Comparison of ENCODE assay signal across 36 mouse cellular contexts in genomic region chr12:104106919-104107318, GRCm38 (mm10). TPM values are rescaled to one million over a fixed set of nuclear protein-coding genes. Genes with fewer than 3 reads are reported as not detected.
"Had no signal": no experiment of that assay in that cellular context is flagged by ENCODE, and none has a peak within 500 bp of the region (broad histone marks: within the 10 kb centered on the region; RNA-seq: fewer than 3 reads in every experiment).

No protein-coding gene starts in this region.

- H3K9ac ChIP-seq: forebrain, postnatal 0 days; heart, embryonic 13.5 days; heart, embryonic 15.5 days; hindbrain, embryonic 13.5 days; hindbrain, embryonic 15.5 days; kidney, embryonic 15.5 days; limb, embryonic 12.5 days had no signal

- H3K27me3 ChIP-seq: heart, embryonic 13.5 days; heart, embryonic 15.5 days; hindbrain, embryonic 13.5 days; hindbrain, embryonic 15.5 days; kidney, embryonic 15.5 days; limb, embryonic 12.5 days had no signal

- DNase-seq: forebrain, postnatal 0 days; gastrocnemius, postnatal 14 days; gastrocnemius, postnatal 36 days; heart, adult 11 months; heart, adult 2 months; heart, postnatal 14 days; heart, postnatal 36 days; kidney, adult 11 months; kidney, adult 2 months; kidney, adult 9 months; kidney, postnatal 14 days; kidney, postnatal 36 days had no signal

- H3K27ac ChIP-seq: heart, adult 2 months; heart, embryonic 13.5 days; heart, embryonic 15.5 days; hindbrain, embryonic 13.5 days; hindbrain, embryonic 15.5 days; hindbrain, postnatal 0 days; kidney, embryonic 15.5 days; kidney, postnatal 0 days; layer of hippocampus, adult 2 months; left cerebral cortex, adult 2 months; limb, embryonic 10.5 days; limb, embryonic 12.5 days had no signal

- ATAC-seq: forebrain, postnatal 0 days; hindbrain, postnatal 0 days; intestine, embryonic 16.5 days had no signal

- H3K4me2 ChIP-seq: heart, embryonic 11.5 days; heart, embryonic 13.5 days; heart, embryonic 15.5 days; hindbrain, embryonic 13.5 days; hindbrain, embryonic 15.5 days; kidney, embryonic 15.5 days; limb, embryonic 12.5 days had no signal

- H3K9me3 ChIP-seq: heart, embryonic 13.5 days; heart, embryonic 15.5 days; hindbrain, embryonic 13.5 days; hindbrain, embryonic 15.5 days; kidney, embryonic 15.5 days; limb, embryonic 10.5 days; limb, embryonic 12.5 days had no signal

- H3K4me3 ChIP-seq: heart, adult 2 months; heart, embryonic 13.5 days; heart, embryonic 15.5 days; hindbrain, embryonic 13.5 days; hindbrain, embryonic 15.5 days; kidney, embryonic 15.5 days; layer of hippocampus, adult 2 months; left cerebral cortex, adult 2 months; limb, embryonic 10.5 days; limb, embryonic 12.5 days had no signal

- H3K4me1 ChIP-seq: heart, embryonic 13.5 days; heart, embryonic 15.5 days; hindbrain, embryonic 13.5 days; hindbrain, embryonic 15.5 days; kidney, embryonic 15.5 days; limb, embryonic 10.5 days; limb, embryonic 12.5 days had no signal

- H3K36me3 ChIP-seq: heart, embryonic 13.5 days; heart, embryonic 15.5 days; hindbrain, embryonic 13.5 days; hindbrain, embryonic 15.5 days; kidney, embryonic 15.5 days; limb, embryonic 10.5 days; limb, embryonic 12.5 days had no signal

RNA-seq across cellular contexts. Expression of gene Serpina3a, which starts 5.6 kb away (rescaled TPM):
- total RNA-seq: forebrain, postnatal 0 days; gastrocnemius, adult 18-20 months; gastrocnemius, adult 8-10 months; gastrocnemius, postnatal 14 days; gastrocnemius, postnatal 36 days; heart, adult 2 months; heart, postnatal 14 days; heart, postnatal 36 days; hematopoietic stem cell, adult 5-6 weeks; hindbrain, postnatal 0 days; layer of hippocampus, adult 2 months; layer of hippocampus, postnatal 10 days; layer of hippocampus, postnatal 25 days; left cerebral cortex, adult 2 months; left cerebral cortex, postnatal 14 days; left cerebral cortex, postnatal 36 days had no signal
- polyA plus RNA-seq: forebrain, postnatal 0 days; gonadal fat pad, adult 2 months; heart, adult 2 months; heart, embryonic 11.5 days; heart, embryonic 13.5 days; heart, embryonic 15.5 days; heart, postnatal 0 days; hindbrain, embryonic 11.5 days; hindbrain, embryonic 13.5 days; hindbrain, embryonic 15.5 days; hindbrain, postnatal 0 days; intestine, embryonic 14.5 days; intestine, embryonic 16.5 days; kidney, adult 2 months; kidney, embryonic 15.5 days; kidney, postnatal 0 days; limb, embryonic 10.5 days; limb, embryonic 12.5 days had no signal

RNA-seq across cellular contexts. Expression of gene Serpina5, which starts 6.0 kb away (rescaled TPM):
- total RNA-seq: forebrain, postnatal 0 days; gastrocnemius, adult 18-20 months; gastrocnemius, adult 8-10 months; gastrocnemius, postnatal 14 days; gastrocnemius, postnatal 36 days; heart, adult 2 months; heart, postnatal 14 days; heart, postnatal 36 days; hematopoietic stem cell, adult 5-6 weeks; layer of hippocampus, adult 2 months; layer of hippocampus, postnatal 10 days; layer of hippocampus, postnatal 25 days; left cerebral cortex, adult 2 months; left cerebral cortex, postnatal 14 days; left cerebral cortex, postnatal 36 days had no signal
- polyA plus RNA-seq: forebrain, postnatal 0 days; heart, adult 2 months; heart, embryonic 11.5 days; heart, embryonic 13.5 days; heart, embryonic 15.5 days; heart, postnatal 0 days; hindbrain, embryonic 11.5 days; hindbrain, embryonic 13.5 days; hindbrain, embryonic 15.5 days; hindbrain, postnatal 0 days; intestine, embryonic 14.5 days; kidney, adult 2 months; kidney, embryonic 15.5 days; kidney, postnatal 0 days; limb, embryonic 10.5 days; limb, embryonic 12.5 days had no signal

RNA-seq across cellular contexts. Expression of gene Serpina3b, which starts 20.9 kb away (rescaled TPM):
- total RNA-seq: forebrain, postnatal 0 days; gastrocnemius, adult 18-20 months; gastrocnemius, adult 8-10 months; gastrocnemius, postnatal 14 days; gastrocnemius, postnatal 36 days; heart, adult 2 months; heart, postnatal 14 days; heart, postnatal 36 days; hematopoietic stem cell, adult 5-6 weeks; hindbrain, postnatal 0 days; layer of hippocampus, adult 2 months; layer of hippocampus, postnatal 10 days; layer of hippocampus, postnatal 25 days; left cerebral cortex, adult 2 months; left cerebral cortex, postnatal 14 days; left cerebral cortex, postnatal 36 days had no signal
- polyA plus RNA-seq: forebrain, postnatal 0 days; heart, postnatal 0 days; hindbrain, embryonic 11.5 days; hindbrain, embryonic 13.5 days; hindbrain, embryonic 15.5 days; hindbrain, postnatal 0 days; intestine, embryonic 14.5 days; kidney, adult 2 months; kidney, postnatal 0 days; limb, embryonic 10.5 days; limb, embryonic 12.5 days had no signal

RNA-seq across cellular contexts. Expression of gene Serpina3c, which starts 46.8 kb away (rescaled TPM):
- total RNA-seq: forebrain, postnatal 0 days; hematopoietic stem cell, adult 5-6 weeks; hindbrain, postnatal 0 days; left cerebral cortex, adult 2 months; left cerebral cortex, postnatal 14 days; left cerebral cortex, postnatal 36 days had no signal
- polyA plus RNA-seq: forebrain, postnatal 0 days; heart, embryonic 11.5 days; heart, embryonic 13.5 days; heart, embryonic 15.5 days; hindbrain, embryonic 11.5 days; hindbrain, embryonic 13.5 days; hindbrain, embryonic 15.5 days; intestine, embryonic 14.5 days; kidney, embryonic 15.5 days; limb, embryonic 10.5 days; limb, embryonic 12.5 days had no signal
